Mouse (Mus musculus) induced T-regulatory cell, adult 2 months (primary cell): ENCODE results near the gene Gm20388.

ENCODE experiments used
- DNase-seq: peaks from one replicate; pipeline ENCODE4 v3.0.0-alpha.2; 2012; ENCODE audit warnings: low read depth

Gm20388 gene

GRCm38 (mm10) chr8:123729786-123730411 lies 3819.3 kb downstream of the Gm20388 start:
- no peak for DNase-seq

GRCm38 (mm10) chr8:123732332-123732731 lies 3821.7 kb downstream of the Gm20388 start:
- no peak for DNase-seq

- no peak for DNase-seq
Observed at GRCm38 (mm10) chr8:123734486-123734885, 3823.8 kb downstream of the Gm20388 start.

- no peak for DNase-seq
Observed at GRCm38 (mm10) chr8:123736974-123737373, 3826.3 kb downstream of the Gm20388 start.

- no peak for DNase-seq
Observed at GRCm38 (mm10) chr8:123740263-123740662, 3829.6 kb downstream of the Gm20388 start.

- DNase-seq, result no peak
Observed at GRCm38 (mm10) chr8:123741232-123741631, 3830.6 kb downstream of the Gm20388 start.

- no peak for DNase-seq
Observed at GRCm38 (mm10) chr8:123746488-123746887, 3835.8 kb downstream of the Gm20388 start.

- no peak for DNase-seq
Observed at GRCm38 (mm10) chr8:123747772-123748171, 3837.1 kb downstream of the Gm20388 start.

GRCm38 (mm10) chr8:123750171-123750693 lies 3839.6 kb downstream of the Gm20388 start:
- no peak for DNase-seq

- no peak for DNase-seq
Observed at GRCm38 (mm10) chr8:123752773-123753468, 3842.3 kb downstream of the Gm20388 start.

GRCm38 (mm10) chr8:123753604-123754375 lies 3843.1 kb downstream of the Gm20388 start:
- DNase-seq, result peak; percentile 29

- DNase-seq, result no peak
Observed at GRCm38 (mm10) chr8:123754538-123755431, 3844.1 kb downstream of the Gm20388 start.

- no peak for DNase-seq
Observed at GRCm38 (mm10) chr8:123756901-123757300, 3846.3 kb downstream of the Gm20388 start.

- no peak for DNase-seq
Observed at GRCm38 (mm10) chr8:123758935-123759334, 3848.3 kb downstream of the Gm20388 start.

- no peak for DNase-seq
Observed at GRCm38 (mm10) chr8:123759933-123760332, 3849.3 kb downstream of the Gm20388 start.

- DNase-seq, result no peak
Observed at GRCm38 (mm10) chr8:123760579-123760978, 3849.9 kb downstream of the Gm20388 start.

- no peak for DNase-seq
Observed at GRCm38 (mm10) chr8:123761266-123761882, 3850.7 kb downstream of the Gm20388 start.

- no peak for DNase-seq
Observed at GRCm38 (mm10) chr8:123761883-123762270, 3851.2 kb downstream of the Gm20388 start.

- no peak for DNase-seq
Observed at GRCm38 (mm10) chr8:123763355-123763754, 3852.7 kb downstream of the Gm20388 start.

- no peak for DNase-seq
Observed at GRCm38 (mm10) chr8:123764671-123765070, 3854.0 kb downstream of the Gm20388 start.

GRCm38 (mm10) chr8:123766516-123766915 lies 3855.9 kb downstream of the Gm20388 start:
- no peak for DNase-seq
